Mouse (Mus musculus) small intestine, adult 2 months (tissue): ENCODE results near the gene Eif3c.

ENCODE experiments used
- CTCF ChIP-seq: fragments of 200-500 bp; IDR thresholded peaks from 2 replicates; pipeline ENCODE4 v1.5.1; 2012; ENCODE audit warnings: low read depth, mild to moderate bottlenecking, control low read depth, inconsistent platforms, low read length, moderate library complexity, mixed read lengths; ENCODE audit not compliant: insufficient replicate concordance, insufficient read length; ENCODE audit errors: extremely low read depth
- POLR2A ChIP-seq: fragments of 200-500 bp; IDR thresholded peaks from 2 replicates; pipeline ENCODE4 v1.6.1; 2012; ENCODE audit warnings: low read depth, mild to moderate bottlenecking, control low read depth, inconsistent platforms, low read length, moderate library complexity

- TF ChIP-seq POLR2A: no peak; the same call in 1 of the 2 replicates
- no peak for TF ChIP-seq CTCF
These were observed 64.0 kb downstream of the Eif3c start for GRCm38 (mm10) chr7:126502023-126502741.
